Mouse (Mus musculus) layer of hippocampus, adult 11-12 months (tissue): ENCODE results near the gene Ntf5.
"Not testable (repeated sequence)": the region's sequence is repeated elsewhere in the genome, so short reads cannot be mapped to it uniquely, and the experiment has no call there.

Experiments
- DNase-seq: peaks from one replicate; pipeline ENCODE4 v3.0.0; 2022; ENCODE audit warnings: low spot score

Gene Ntf5

GRCm38 (mm10) chr7:45413113-45413863 lies at the start of gene Ntf5:
Ntf5 (plus strand) TSS chr7:45413695.
- DNase-seq, result no peak

- DNase-seq, result no peak
These were observed 49.5 kb upstream of the Ntf5 start for GRCm38 (mm10) chr7:45363983-45364382.

GRCm38 (mm10) chr7:45365742-45366651 lies 47.5 kb upstream of the Ntf5 start:
- DNase-seq, result no peak

- DNase-seq, result no peak
These were observed 46.9 kb upstream of the Ntf5 start, which contains the start of gene Ppfia3 for GRCm38 (mm10) chr7:45366652-45367019. Ppfia3 (minus strand) TSS chr7:45367019.

GRCm38 (mm10) chr7:45367020-45367880 lies 46.2 kb upstream of the Ntf5 start:
- DNase-seq, result peak; percentile 99

GRCm38 (mm10) chr7:45368178-45368577 lies 45.3 kb upstream of the Ntf5 start:
- DNase-seq, result peak; percentile 28

- peak; percentile 22 for DNase-seq
These were observed 44.3 kb upstream of the Ntf5 start for GRCm38 (mm10) chr7:45369022-45369745.

- DNase-seq, result peak; percentile 41
These were observed 43.5 kb upstream of the Ntf5 start for GRCm38 (mm10) chr7:45369836-45370474.

GRCm38 (mm10) chr7:45370475-45371311 lies 42.8 kb upstream of the Ntf5 start, which contains the start of gene Lin7b:
Lin7b (minus strand) TSS chr7:45370583.
- DNase-seq, result peak; percentile 95

GRCm38 (mm10) chr7:45372371-45372770 lies 41.1 kb upstream of the Ntf5 start:
- DNase-seq, result no peak

GRCm38 (mm10) chr7:45374620-45375019 lies 38.9 kb upstream of the Ntf5 start:
- no peak for DNase-seq

GRCm38 (mm10) chr7:45376057-45376456 lies 37.4 kb upstream of the Ntf5 start:
- peak; percentile 56 for DNase-seq

GRCm38 (mm10) chr7:45386077-45386476 lies 27.4 kb upstream of the Ntf5 start:
- no peak for DNase-seq

GRCm38 (mm10) chr7:45395129-45395541 lies 18.4 kb upstream of the Ntf5 start:
- DNase-seq, result no peak

- DNase-seq, result peak; percentile 100
These were observed 17.7 kb upstream of the Ntf5 start, which contains the start of gene Snrnp70 for GRCm38 (mm10) chr7:45395578-45396336. Snrnp70 (minus strand) TSS chr7:45395742.

- not testable (repeated sequence) for DNase-seq
These were observed 17.1 kb upstream of the Ntf5 start for GRCm38 (mm10) chr7:45396337-45396775.

- no peak for DNase-seq
These were observed 16.7 kb upstream of the Ntf5 start for GRCm38 (mm10) chr7:45396787-45397186.

GRCm38 (mm10) chr7:45401521-45402085 lies 11.9 kb upstream of the Ntf5 start:
- no peak for DNase-seq
